Mouse (Mus musculus): ENCODE data around the gene Nos2.

- TF ChIP-seq TAL1 (IDR thresholded peaks at IDR 0.05; ENCODE audit: low read length) = no peak
- TF ChIP-seq GATA1 (IDR thresholded peaks at IDR 0.05; ENCODE audit: low read length) = no peak
These were observed 31.9 kb downstream of the Nos2 start for GRCm38 (mm10) chr11:78952467-78952866.
